Mouse (Mus musculus) kidney, adult 2 months (tissue): Measurements from ENCODE around the gene Krtap5-4.

Source experiments
- CTCF ChIP-seq: fragments of 200-500 bp; conservative IDR thresholded peaks from 2 replicates; pipeline ENCODE4 v1.5.1; 2011; ENCODE audit warnings: low read depth, mild to moderate bottlenecking, control low read depth, low read length, moderate library complexity, mixed read lengths; ENCODE audit not compliant: insufficient read depth, insufficient read length
- POLR2A ChIP-seq: fragments of 200-500 bp; IDR thresholded peaks from one replicate; pipeline ENCODE4 v1.6.1; 2011; ENCODE audit warnings: low read depth, low read length, control low read depth

- TF ChIP-seq POLR2A: no peak
- no peak for TF ChIP-seq CTCF
These were observed 20.2 kb downstream of the Krtap5-4 start for GRCm38 (mm10) chr7:142323396-142324117.
